Mouse (Mus musculus): ENCODE results near the gene Myo3a.

DNA sequence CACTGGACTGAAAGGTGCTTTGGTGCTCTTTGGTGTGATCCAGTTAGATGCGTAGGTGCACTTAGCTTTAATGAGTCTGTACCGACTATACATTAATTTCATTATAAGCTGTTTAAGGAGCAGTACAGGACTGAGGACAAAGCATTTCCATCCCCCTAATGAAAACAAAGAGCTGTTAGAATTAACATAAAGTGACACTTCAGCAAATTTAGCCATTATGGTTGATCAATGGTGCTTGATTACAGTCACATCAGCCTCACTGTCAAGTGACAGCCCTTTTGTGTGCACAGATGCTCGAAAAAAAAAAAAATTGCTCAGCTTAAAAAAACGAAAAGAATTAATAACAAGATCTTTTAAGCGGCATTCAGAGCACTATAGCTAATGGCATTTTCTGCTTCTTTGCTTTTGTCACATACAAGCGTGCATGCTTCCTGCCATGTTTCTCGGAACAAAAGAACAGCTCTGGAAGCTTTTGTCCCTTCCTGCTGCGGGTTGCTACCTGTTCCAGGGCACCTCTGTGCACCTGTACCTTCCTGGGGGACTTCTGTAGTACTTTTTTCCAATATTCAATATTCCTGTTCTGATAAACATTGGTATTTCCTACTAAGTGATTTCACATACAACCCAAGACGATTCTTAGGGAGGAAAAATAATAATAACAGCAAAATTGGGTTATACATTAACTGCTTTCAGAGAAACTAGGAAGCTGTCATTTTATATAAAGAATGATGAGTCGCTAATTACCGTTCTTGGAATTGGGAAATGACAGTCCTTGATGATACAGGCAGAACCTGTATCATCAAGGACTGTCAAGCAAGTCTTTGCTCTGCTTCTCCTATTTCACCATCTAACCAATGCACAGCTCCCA lies 66.5 kb downstream of the Myo3a start:
- TF ChIP-seq CTCF (conservative IDR thresholded peaks at IDR 0.05 in 1 of 2, IDR thresholded peaks at IDR 0.05 in 1 of 2; ENCODE audit: low read depth in 2 of 2, low read length in 2 of 2) (no peak), MAZ (IDR thresholded peaks at IDR 0.05; ENCODE audit: low read depth, low read length) (no peak), BHLHE40 (IDR thresholded peaks at IDR 0.05; ENCODE audit: low read depth, low read length) (no peak), USF1 (IDR thresholded peaks at IDR 0.05; ENCODE audit: low read depth, low read length) (no peak), JUND (conservative IDR thresholded peaks at IDR 0.05; ENCODE audit: low read depth, low read length) (no peak), ELF1 (IDR thresholded peaks at IDR 0.05; ENCODE audit: low read depth, low read length) (no peak), POLR2A (IDR thresholded peaks at IDR 0.05; ENCODE audit: low read depth, low read length) (no peak), TBP (conservative IDR thresholded peaks at IDR 0.05; ENCODE audit: low read depth, low read length) (no peak), USF2 (conservative IDR thresholded peaks at IDR 0.05; ENCODE audit: low read depth, low read length) (no peak), UBTF (IDR thresholded peaks at IDR 0.05; ENCODE audit: low read depth, low read length) (no peak), MXI1 (IDR thresholded peaks at IDR 0.05; ENCODE audit: low read depth, low read length) (no peak), POLR2AphosphoS2 (IDR thresholded peaks at IDR 0.05; ENCODE audit: low read depth, low read length) (no peak)
